Mouse (Mus musculus): Measurements from ENCODE around the gene Wbp2.

Wbp2 gene

DNA sequence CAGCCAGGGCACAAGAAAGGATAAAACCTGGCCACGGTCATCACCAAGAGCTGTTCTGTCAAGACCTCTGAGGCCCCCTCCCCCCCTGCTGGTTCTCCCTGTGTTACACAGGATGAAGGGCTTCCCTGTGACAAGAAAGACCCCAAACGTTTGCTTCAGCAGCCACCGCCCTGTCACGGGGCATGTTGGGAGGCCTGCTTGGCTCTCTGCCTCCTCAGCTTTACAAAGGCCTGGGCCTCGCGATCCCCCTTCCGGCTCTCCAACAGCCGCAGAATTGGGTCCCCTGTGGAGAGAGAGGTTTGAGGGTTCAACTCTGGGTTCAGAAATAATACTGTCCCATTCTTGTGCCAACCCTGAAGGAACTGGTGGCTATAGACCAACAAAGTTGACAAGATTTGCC, 24.3 kb downstream of the Wbp2 start:
- no peak for DNase-seq (ENCODE audit: low spot score in 2 of 2)

GRCm38 (mm10) chr11:116061641-116062415, 25.0 kb downstream of the Wbp2 start:
- DNase-seq (ENCODE audit: low spot score in 2 of 2): no peak

GRCm38 (mm10) chr11:116060596-116060995, 26.2 kb downstream of the Wbp2 start:
- DNase-seq (ENCODE audit: low spot score in 2 of 2): no peak

DNA sequence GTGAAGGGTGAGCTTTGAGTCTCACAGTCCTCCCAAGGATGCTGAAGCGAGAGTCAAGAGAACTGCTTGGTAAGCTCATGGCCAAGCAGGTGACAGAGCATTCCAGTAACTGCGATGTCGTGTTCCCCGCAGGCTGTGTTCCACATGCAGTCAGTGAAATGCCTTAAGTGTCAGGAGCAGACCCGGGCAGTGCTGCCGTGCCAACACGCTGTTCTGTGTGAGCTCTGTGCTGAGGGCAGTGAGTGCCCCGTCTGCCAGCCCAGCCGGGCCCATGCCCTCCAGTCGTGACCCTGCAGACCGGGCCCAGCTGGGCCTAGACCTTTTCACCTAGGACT, 27.1 kb downstream of the Wbp2 start:
- DNase-seq (ENCODE audit: low spot score in 2 of 2): no peak

DNA sequence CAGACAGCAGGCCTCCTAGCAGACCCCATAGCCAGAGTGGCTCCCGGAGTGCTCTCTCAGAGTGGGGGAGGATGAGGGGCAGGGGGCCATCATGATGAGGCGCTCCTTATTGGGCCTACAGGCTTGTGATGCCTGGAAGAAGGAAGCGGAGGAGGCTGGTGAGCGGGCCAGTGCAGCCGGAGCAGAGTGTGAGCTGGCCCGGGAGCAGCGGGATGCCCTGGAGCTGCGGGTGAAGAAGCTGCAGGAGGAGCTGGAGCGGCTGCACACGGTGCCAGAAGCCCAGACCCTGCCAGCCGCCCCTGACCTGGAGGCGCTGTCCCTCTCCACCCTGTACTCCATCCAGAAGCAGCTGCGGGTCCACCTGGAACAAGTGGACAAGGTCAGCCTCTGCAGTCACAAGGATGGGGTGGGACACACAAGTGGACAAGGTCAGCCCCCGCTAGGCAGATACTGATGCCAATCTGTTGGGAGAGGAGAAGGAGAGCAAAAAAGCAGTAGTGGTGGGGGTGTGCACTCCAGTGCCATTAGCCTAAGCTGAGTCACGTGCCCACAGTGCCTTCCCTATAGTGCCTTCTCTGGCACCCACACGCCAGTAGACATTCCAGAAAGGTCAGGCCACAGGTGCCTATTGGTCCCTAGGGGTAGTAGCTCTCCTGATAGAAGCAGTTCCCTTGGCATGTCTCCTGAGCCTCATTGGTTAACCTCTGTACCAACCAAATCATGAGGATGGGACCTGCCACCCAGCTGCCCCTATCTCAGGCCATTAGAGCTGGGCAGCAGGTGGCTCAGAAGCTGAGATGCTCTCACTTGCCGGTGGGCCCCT, 27.7 kb downstream of the Wbp2 start:
- DNase-seq (ENCODE audit: low spot score in 2 of 2): no peak

DNA sequence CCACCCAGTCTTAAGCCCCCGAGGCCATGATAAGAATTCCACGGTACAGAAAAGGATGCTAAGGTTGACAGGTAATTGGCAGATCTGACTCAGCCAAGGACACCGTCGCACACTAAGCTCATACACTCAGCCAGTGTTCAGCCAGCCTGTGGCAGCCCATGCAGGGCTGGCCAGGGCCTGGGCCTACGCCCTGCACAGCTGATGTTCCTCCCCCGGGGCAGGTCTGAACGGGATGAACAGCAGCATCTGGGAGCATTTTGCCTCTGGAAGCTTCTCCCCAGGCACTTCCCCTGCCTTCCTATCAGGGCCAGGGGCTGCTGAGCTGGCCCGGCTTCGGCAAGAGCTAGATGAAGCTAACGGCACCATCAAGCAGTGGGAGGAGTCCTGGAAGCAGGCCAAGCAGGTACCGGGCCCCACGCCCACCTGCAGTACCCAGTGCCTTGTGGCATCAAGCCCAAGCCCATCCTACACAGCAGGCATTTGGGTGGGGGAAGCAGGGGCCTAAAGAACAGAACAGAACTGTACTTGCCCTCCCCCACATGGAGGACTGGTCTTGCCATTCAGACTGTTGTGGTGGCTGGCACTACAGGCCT, 28.7 kb downstream of the Wbp2 start:
- DNase-seq (ENCODE audit: low spot score in 2 of 2): no peak

DNA sequence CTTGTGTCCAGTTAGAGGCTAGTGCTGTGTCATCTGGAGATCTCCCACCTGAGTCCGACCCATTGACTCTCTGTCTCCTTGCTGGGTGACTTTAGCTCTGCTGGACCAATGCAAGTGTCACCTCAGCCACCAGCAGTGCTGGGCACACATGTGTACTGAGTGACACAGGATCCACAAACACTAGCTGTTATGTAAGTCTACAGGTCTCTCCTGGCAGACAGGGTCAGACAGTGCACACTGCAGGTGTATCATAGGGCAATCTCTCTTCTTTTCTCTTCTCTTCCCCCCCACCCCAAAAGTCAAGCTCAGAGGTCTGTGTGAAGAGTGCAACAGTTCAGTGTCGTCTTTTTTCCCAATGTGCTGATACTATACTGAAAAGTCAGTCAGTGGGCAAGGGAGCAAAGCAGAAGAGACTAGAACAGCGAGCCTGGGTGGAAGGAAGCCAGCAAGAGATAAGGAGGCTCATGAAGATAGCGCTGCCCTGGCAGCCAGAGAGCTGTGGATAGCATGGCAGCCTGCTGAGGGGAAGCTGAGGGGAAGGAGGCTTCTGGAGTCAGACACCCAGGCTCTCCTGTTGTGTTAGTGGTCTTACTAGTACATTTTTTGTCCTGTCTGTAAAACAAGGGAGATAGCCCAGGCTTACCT, 29.4 kb downstream of the Wbp2 start:
- DNase-seq (ENCODE audit: low spot score in 2 of 2): no peak

DNA sequence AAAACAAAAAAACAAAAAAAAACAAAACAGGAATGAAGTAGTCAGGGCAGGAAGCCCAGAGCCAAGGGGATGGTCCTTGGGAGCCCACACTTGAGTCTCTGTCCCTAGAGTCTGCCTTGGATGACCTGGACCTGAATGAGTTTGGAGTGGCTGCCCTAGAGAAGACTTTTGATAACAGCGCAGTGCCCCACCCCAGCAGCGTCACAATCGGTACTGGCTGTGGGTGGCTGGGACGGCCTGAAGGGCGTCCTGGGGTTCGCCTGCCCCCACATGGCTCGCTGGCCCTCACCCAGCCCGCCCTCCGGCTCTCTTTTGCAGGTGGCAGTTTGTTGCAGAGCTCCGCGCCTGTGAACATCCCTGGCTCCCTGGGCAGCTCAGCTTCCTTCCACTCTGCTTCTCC, 30.9 kb downstream of the Wbp2 start:
- no peak for DNase-seq (ENCODE audit: low spot score in 2 of 2)

- DNase-seq (ENCODE audit: low spot score in 2 of 2): no peak
These were observed 33.1 kb downstream of the Wbp2 start for GRCm38 (mm10) chr11:116053510-116054229.

DNA sequence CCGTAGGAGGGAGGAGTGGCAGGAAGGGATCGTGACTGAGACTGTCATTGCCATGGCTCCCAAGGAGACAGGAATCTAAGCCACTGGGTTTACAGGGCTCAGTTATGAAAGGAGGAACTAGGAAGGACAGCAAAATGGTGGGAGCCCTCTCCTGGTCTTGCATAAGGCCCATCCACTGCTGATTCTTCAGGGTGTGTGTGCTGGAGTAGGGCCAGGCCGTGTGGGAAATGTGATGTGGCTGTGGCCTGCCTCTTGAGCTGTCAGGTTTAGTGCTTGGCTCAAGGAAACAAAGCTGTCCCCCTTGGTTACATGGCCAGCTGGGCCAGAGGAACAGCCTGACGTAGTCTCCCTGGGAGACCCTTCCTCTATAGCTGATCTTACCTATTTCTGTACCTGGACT, 36.6 kb downstream of the Wbp2 start:
- no peak for DNase-seq (ENCODE audit: low spot score in 2 of 2)

DNA sequence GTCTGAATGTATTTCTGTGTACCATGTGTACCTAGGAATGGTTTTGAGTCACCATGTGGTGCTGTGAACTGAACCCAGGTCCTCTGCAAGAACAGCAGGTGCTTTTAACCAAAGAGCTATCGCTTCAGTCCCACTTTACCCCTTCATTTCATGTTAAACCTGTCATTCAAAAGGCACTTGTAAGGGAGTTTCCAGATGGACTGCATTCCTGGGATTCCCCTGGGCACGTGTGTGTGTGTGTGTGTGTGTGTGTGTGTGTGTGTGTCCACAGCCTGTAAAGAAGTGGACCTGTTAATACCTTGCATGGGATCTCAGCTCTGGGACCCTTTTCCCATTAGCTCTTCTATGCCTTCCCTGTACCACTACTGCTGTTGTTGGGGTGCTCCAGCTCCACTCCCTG, 37.2 kb downstream of the Wbp2 start:
- DNase-seq (ENCODE audit: low spot score in 2 of 2): no peak

DNA sequence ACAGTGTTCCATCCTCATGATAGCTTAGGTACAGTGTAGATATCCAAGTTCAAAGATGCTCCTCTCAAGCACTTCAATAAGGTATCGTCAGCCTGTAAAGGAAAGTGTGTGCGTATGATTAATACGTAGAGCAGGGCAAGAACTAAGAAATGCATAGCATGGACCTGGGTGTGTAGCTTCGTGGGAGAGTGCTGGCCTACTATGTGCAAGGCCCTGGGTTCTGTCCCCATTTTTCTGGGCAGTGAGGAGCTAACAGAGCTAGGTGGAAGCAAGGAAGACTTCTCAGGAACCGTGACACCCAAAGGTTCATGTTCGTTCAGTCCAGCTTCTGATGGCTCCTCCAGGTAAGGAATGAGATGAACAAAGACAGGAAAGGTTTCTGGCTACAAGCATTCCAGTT, 41.6 kb downstream of the Wbp2 start:
- DNase-seq (ENCODE audit: low spot score in 2 of 2): no peak

- no peak for DNase-seq (ENCODE audit: low spot score in 2 of 2)
These were observed 43.5 kb downstream of the Wbp2 start for GRCm38 (mm10) chr11:116043286-116043685.

DNA sequence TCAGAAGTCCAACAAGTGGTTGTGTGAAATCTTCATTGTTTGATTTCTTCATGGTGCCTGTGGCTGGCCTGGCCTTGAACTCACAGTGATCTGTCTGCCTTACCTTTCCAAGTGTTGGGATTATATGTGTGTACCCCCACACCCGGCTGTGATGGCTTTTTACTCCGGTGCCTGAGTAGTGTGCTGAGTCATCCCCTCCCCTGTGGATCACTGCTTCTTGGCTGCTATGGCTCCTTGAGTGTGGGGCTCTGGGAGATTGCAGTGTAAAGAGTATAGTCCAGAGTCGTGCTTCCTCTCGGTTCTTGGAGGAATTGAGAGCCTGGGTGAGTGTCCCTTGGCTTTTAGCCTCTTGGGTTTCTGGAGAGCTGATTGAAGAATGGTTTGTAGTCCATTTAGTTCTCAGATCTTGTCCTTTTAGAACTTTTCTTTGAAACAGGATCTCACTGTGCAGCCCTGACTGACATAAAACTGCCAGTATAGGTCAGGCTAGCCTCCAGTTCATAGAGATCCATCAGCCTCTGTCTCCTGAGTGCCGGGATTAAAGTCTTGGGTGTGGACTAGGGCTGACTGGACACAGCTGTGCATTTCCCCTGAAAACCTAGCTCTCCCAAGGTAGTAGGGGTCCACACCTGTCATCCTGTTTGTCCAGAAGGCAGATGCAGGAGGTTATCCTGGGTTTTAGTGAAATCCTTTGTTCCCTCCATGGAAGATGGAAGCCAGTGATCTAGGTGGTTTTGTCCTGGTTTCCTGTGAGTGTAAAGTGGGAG, 44.2 kb downstream of the Wbp2 start:
- DNase-seq (ENCODE audit: low spot score in 2 of 2): no peak

DNA sequence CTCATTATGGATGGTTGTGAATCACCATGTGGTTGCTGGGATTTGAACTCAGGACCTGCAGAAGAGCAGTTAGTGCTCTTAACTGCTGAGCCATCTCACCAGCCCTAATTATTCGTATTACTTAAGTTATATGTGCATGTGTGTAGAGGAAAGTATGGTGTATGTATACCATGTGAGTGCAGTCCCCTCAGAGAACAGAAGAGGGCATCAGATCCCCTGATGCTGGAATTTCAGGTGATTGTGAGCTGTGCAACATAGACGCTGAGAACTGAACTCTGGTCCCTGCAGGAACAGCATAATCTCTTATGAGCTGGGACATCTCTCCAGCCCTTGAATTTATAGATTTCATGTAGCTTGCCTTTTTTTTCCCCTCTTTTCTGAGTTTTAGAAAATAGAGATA, 45.0 kb downstream of the Wbp2 start:
- DNase-seq (ENCODE audit: low spot score in 2 of 2): no peak

- DNase-seq (ENCODE audit: low spot score in 2 of 2): no peak
These were observed 46.2 kb downstream of the Wbp2 start for GRCm38 (mm10) chr11:116040593-116040992.

DNA sequence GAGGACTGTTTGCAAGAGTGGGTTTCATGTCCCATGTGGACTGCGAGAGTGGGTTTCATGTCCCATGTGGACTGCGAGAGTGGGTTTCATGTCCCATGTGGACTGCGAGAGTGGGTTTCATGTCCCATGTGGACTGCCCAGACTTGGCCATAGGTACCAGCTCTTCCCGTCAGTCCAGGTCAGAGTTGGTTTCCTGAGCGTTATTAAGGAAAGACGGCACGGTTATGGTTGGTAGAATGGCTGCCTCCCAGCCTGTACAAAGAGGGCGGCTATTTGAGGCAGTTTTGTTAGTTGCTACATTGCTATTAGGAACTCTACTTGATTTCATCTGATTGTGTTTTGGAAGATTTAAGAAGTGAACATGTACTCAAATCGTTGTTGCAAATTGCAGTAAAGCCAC, 49.0 kb downstream of the Wbp2 start:
- no peak for DNase-seq (ENCODE audit: low spot score in 2 of 2)

DNA sequence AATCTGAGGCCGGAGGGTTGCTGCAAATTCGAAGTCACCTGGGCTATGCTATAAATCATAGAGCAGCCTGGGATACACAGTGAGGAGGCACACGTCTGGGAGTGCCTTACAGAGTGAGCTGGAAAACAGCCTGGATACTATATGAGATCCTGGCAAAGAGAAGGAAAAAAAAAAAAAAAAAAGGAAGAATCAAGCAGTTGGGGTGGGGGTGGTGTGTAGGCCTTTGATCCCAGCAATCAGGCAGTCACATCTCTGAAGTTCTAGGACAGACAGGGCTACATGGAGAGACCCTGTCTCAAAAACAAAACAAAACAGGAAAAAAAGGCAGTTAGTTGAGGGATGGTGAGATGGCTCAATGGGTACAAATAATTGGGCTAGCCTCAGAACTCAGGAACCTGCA, 50.1 kb downstream of the Wbp2 start:
- no peak for DNase-seq (ENCODE audit: low spot score in 2 of 2)

DNA sequence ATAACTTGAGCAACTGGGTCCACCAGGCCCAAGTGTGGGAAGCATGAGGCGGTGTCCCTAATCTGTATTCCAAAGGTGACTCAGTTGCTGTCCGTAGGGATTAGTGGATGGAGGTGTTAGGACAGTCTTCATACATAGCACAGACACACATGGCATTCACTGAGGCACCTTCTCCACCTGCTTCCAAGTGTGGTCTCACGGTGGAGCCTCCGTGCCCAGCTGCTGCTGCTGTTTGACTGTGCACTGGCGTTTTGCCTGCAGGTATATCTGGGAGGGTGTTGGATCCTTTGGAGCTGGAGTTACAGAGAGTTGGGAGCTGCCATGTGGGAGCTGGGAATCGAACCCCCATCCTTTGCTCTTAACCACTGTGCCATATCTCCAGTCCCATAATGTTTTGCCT, 52.2 kb downstream of the Wbp2 start:
- no peak for DNase-seq (ENCODE audit: low spot score in 2 of 2)

- peak in 1 of 2 experiments; percentile 40 for DNase-seq (ENCODE audit: low spot score in 2 of 2)
These were observed 55.6 kb downstream of the Wbp2 start for GRCm38 (mm10) chr11:116030898-116031845.
